In genomic region chr17:29360761-29361221, GRCm38 (mm10) we compare ENCODE assay signal across 8 mouse cellular contexts. TPM values are rescaled to one million over a fixed set of nuclear protein-coding genes. Genes with fewer than 3 reads are reported as not detected.
DNase-seq lines count a peak whose midpoint lies in the region; ATAC-seq lines count a peak whose summit lies in the region.

Fgd2 (plus strand) TSS chr17:29360914.

- 17% methylated on average over 5 of the region's 5 CpGs for WGBS in hindbrain, embryonic 10.5 days
- 23% methylated on average over 5 of the region's 5 CpGs for WGBS in hindbrain, embryonic 12.5 days
- 12% methylated on average over 5 of the region's 5 CpGs for WGBS in intestine, embryonic 14.5 days

- no peak within 1 kb of the TSS for H3K9ac ChIP-seq in hindbrain, embryonic 12.5 days
- H3K9ac ChIP-seq in intestine, embryonic 14.5 days (ENCODE audit: low read length), result no peak within 1 kb of the TSS

- H3K4me1 ChIP-seq in hindbrain, embryonic 10.5 days (replicated peaks), result peaks cover 42% of the 10 kb centered on the region
- peaks cover 19% of the 10 kb centered on the region for H3K4me1 ChIP-seq in hindbrain, embryonic 12.5 days
- H3K4me1 ChIP-seq in intestine, embryonic 14.5 days (replicated peaks; ENCODE audit: control insufficient read depth, insufficient read depth, low read length), result peaks cover 14% of the 10 kb centered on the region

- H3K27ac ChIP-seq in hindbrain, embryonic 10.5 days, result peak within 1 kb of the TSS; percentile 37
- H3K27ac ChIP-seq in hindbrain, embryonic 12.5 days, result no peak within 1 kb of the TSS
- H3K27ac ChIP-seq in intestine, embryonic 14.5 days (ENCODE audit: low read depth), result no peak within 1 kb of the TSS

- ATAC-seq in hindbrain, embryonic 12.5 days (ENCODE audit: low FRiP score), result no peak
- no peak for ATAC-seq in intestine, embryonic 14.5 days (replicated peaks; ENCODE audit: low FRiP score, low TSS enrichment, low read depth)

- H3K9me3 ChIP-seq in hindbrain, embryonic 10.5 days, result no peaks in the 10 kb centered on the region
- no peaks in the 10 kb centered on the region for H3K9me3 ChIP-seq in hindbrain, embryonic 12.5 days (replicated peaks)
- H3K9me3 ChIP-seq in intestine, embryonic 14.5 days (ENCODE audit: control insufficient read depth, low read length), result no peaks in the 10 kb centered on the region

- no peaks in the 10 kb centered on the region for H3K36me3 ChIP-seq in hindbrain, embryonic 10.5 days
- no peaks in the 10 kb centered on the region for H3K36me3 ChIP-seq in hindbrain, embryonic 12.5 days
- no peaks in the 10 kb centered on the region for H3K36me3 ChIP-seq in intestine, embryonic 14.5 days (ENCODE audit: control insufficient read depth, insufficient read depth, low read length)

- no peak within 1 kb of the TSS for H3K4me3 ChIP-seq in hindbrain, embryonic 10.5 days
- no peak within 1 kb of the TSS for H3K4me3 ChIP-seq in hindbrain, embryonic 12.5 days
- no peak within 1 kb of the TSS for H3K4me3 ChIP-seq in intestine, embryonic 14.5 days (ENCODE audit: low read depth, low read length)

- no peak for DNase-seq in hindbrain, embryonic 10.5 days (ENCODE audit: low spot score)
- peak; percentile 73 for DNase-seq in MEL-GATA-1-ER (ENCODE audit: extremely low read depth, low read depth)
- no peak for DNase-seq in intestine, embryonic 14.5 days (ENCODE audit: low spot score)
- DNase-seq in lung, postnatal 14 days, result peak; percentile 44
- no peak for DNase-seq in adrenal gland, adult 8-10 months
- DNase-seq in layer of hippocampus, adult 11-12 months (ENCODE audit: low spot score), result no peak
- no peak for DNase-seq in thymus, postnatal 14 days

- H3K4me2 ChIP-seq in hindbrain, embryonic 12.5 days (replicated peaks), result no peak within 1 kb of the TSS
- no peak within 1 kb of the TSS for H3K4me2 ChIP-seq in intestine, embryonic 14.5 days (ENCODE audit: low read length)

- no peaks in the 10 kb centered on the region for H3K27me3 ChIP-seq in hindbrain, embryonic 10.5 days (ENCODE audit: insufficient read depth, poor library complexity, severe bottlenecking)
- no peaks in the 10 kb centered on the region for H3K27me3 ChIP-seq in hindbrain, embryonic 12.5 days
- H3K27me3 ChIP-seq in intestine, embryonic 14.5 days (replicated peaks; ENCODE audit: control insufficient read depth, insufficient read depth, low read length), result no peaks in the 10 kb centered on the region

RNA-seq across cellular contexts. Expression of gene Fgd2, which starts in this region (rescaled TPM):
- 5.9 and 7.5 TPM in 2 replicates for polyA plus RNA-seq in hindbrain, embryonic 10.5 days (2016; fragmentation: Nextera tagmentation; extraction: Ambion mirVana)
- polyA plus RNA-seq in hindbrain, embryonic 12.5 days (2016; fragmentation: Nextera tagmentation; extraction: Ambion mirVana), result 4.3 and 7.0 TPM in 2 replicates
- polyA plus RNA-seq in intestine, embryonic 14.5 days (2014; fragmentation: Nextera tagmentation; extraction: Ambion mirVana), result 13.9 and 15.4 TPM in 2 replicates
- 10 to 100 TPM in 1 of 4 experiments, 1 to 10 TPM in 3; 2.1 to 11.1 (median 6.9) TPM for total RNA-seq in adrenal gland, adult 8-10 months (2022)

Comparison
In these comparisons a context has a peak if more than half of its experiments do, and no peak if none do; other contexts are left out.
1. DNase-seq: peak in MEL-GATA-1-ER (single experiment) and lung, postnatal 14 days (single experiment); none in hindbrain, embryonic 10.5 days (single experiment), intestine, embryonic 14.5 days (single experiment), adrenal gland, adult 8-10 months (single experiment), layer of hippocampus, adult 11-12 months (single experiment) and thymus, postnatal 14 days (single experiment).